Mouse (Mus musculus) heart, adult 2 months (tissue): ENCODE measurements at regions not wholly inside any gene's neighbourhood (a gene's known extent, or its start where the extent isn't known, plus 50 kb on each side); places are given as distances from the start of the nearest gene placed in this dataset.

Experiments
- DNase-seq, 2 experiments: peaks; one replicate each; pipeline ENCODE4 v3.0.0; 2021
- H3K27ac ChIP-seq: fragments of 200-600 bp; 2 replicates; pipeline ENCODE4 v1.8.1; 2022
- H3K27me3 ChIP-seq: fragments of 200-500 bp; 2 replicates; pipeline ENCODE4 v1.6.1; 2012; ENCODE audit warnings: mild to moderate bottlenecking, low read length, inconsistent platforms, mixed read lengths; ENCODE audit not compliant: control insufficient read depth, insufficient read depth
- H3K36me3 ChIP-seq: fragments of 200-500 bp; 2 replicates; pipeline ENCODE4 v1.6.1; 2012; ENCODE audit warnings: low read length, inconsistent platforms; ENCODE audit not compliant: control insufficient read depth, insufficient read depth
- H3K4me1 ChIP-seq: fragments of 200-500 bp; 2 replicates; pipeline ENCODE4 v1.6.1; 2011; ENCODE audit warnings: low read length; ENCODE audit not compliant: control insufficient read depth, insufficient read depth
- H3K4me3 ChIP-seq: fragments of 200-600 bp; 2 replicates; pipeline ENCODE4 v1.8.1; 2022
- H3K79me2 ChIP-seq: fragments of 200-500 bp; replicated peaks from 2 replicates; pipeline ENCODE4 v1.6.1; 2012; ENCODE audit warnings: mild to moderate bottlenecking, inconsistent platforms, low read length, moderate library complexity, mixed read lengths; ENCODE audit not compliant: control insufficient read depth, insufficient read depth
- H3K9ac ChIP-seq: fragments of 200-500 bp; 2 replicates; pipeline ENCODE4 v1.6.1; 2012; ENCODE audit warnings: low read depth, mild to moderate bottlenecking, control low read depth, inconsistent platforms, low read length, mixed read lengths
- CTCF ChIP-seq: fragments of 200-600 bp; IDR thresholded peaks from 2 replicates; pipeline ENCODE4 v1.8.1; 2022; ENCODE audit warnings: antibody characterized with exemption, mild to moderate bottlenecking, moderate library complexity
- EP300 ChIP-seq: fragments of 200-500 bp; IDR thresholded peaks from 2 replicates; pipeline ENCODE4 v1.6.1; 2011; ENCODE audit warnings: low read depth, low read length, control low read depth; ENCODE audit not compliant: insufficient read depth
- POLR2A ChIP-seq: fragments of 200-500 bp; IDR thresholded peaks from 2 replicates; pipeline ENCODE4 v1.6.1; 2011; ENCODE audit warnings: mild to moderate bottlenecking, low read depth, low read length, control low read depth; ENCODE audit not compliant: insufficient read depth
- WGBS: fragments of 180-500 bp; shearing (Covaris S2); methylation state at CpG from one replicate; pipeline ENCODE4 v1.1.7; 2018; 5-methylcytosine and 5-hydroxymethylcytosine counted together
- intact Hi-C: fragments of 180-260 bp; cut with DNase I; formaldehyde crosslinking; loops from one replicate; pipeline ENCODE4 v1.15.1; 2025

DNA sequence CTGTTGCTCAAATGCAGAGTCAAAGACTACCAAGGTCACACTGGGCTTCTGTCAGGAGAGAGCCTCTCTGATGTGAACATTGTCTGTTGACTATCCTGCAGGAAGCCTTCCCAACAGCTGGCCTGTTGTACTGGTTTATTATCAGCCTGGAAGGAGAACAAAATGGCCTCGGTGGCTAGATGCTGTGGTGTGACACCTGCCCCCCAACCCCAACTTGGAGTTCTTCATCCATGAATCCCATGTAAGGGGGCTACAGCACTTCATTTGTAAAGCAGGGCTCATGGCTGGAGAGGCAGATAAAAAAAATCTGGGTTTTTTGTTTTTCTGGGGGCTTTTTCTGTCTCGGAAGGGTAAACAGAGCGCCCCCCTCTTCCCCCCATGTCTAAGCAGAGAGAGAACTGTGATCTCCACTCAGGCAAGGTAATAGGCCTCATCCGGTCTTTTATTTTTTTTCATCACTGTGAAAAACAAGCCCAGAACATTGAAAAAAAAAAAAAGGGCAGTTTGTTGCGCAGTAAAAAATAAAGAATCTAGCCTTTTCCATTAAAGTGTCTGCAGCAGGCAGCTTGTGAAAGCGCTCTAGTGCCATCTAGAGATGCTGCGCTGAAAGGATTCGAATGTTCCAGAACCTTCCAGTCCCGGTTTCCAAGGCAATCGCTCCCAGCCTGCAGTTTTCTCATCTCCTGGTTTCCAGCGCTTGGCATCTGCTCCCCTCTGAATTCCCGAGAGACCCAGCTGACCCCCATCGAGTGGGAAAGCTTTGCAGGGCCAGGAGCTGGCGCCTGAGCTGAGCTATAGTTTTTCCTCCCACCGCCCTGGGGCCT is 97.8 kb downstream of the Edn3 start:
- WGBS = 22% methylated on average over 15 of the region's 15 CpGs
- intact Hi-C loops = loop anchor here (1.0 to 10.0 kb wide), 3 partner anchors 44 to 546 kb away; partner anchors contain the start of gene Atp5e
- H3K27me3 ChIP-seq = no peaks in the 10 kb centered on the region

GRCm38 (mm10) chr2:174858835-174859215 is 98.4 kb downstream of the Edn3 start:
- Histone ChIP-seq H3K4me1 (peaks cover 4% of the 10 kb centered on the region), H3K79me2 (no peaks in the 10 kb centered on the region), H3K36me3 (no peaks in the 10 kb centered on the region), H3K27me3 (no peaks in the 10 kb centered on the region), H3K9ac (peak overlapping the region; percentile 13), H3K4me3 (no peak overlapping the region), H3K27ac (peak overlapping the region; percentile 79)
- DNase-seq = no peak
- intact Hi-C loops = loop anchor here (1.0 to 10.0 kb wide), 3 partner anchors 43 to 547 kb away; partner anchors contain the start of gene Atp5e
- WGBS = 66% methylated on average over 2 of the region's 2 CpGs
- no peak for TF ChIP-seq POLR2A
- no peak for TF ChIP-seq EP300
- TF ChIP-seq CTCF = no peak

More for the DNA sequence above, 97.8 kb downstream of the Edn3 start:
- Histone ChIP-seq H3K36me3 (no peaks in the 10 kb centered on the region), H3K79me2 (no peaks in the 10 kb centered on the region), H3K9ac (peak overlapping the region; percentile 13), H3K4me1 (peaks cover 4% of the 10 kb centered on the region), H3K4me3 (no peak overlapping the region), H3K27ac (peak overlapping the region; percentile 79)
- DNase-seq = peak; percentile 83 to 87
- peak; percentile 83 for TF ChIP-seq CTCF
- peak; percentile 93 for TF ChIP-seq EP300
- no peak for TF ChIP-seq POLR2A

GRCm38 (mm10) chr2:174859533-174859932 is 99.1 kb downstream of the Edn3 start:
- no peaks in the 10 kb centered on the region for H3K36me3 ChIP-seq
- no peak overlapping the region; the same call in 1 of the 2 replicates for H3K27ac ChIP-seq
- peak; percentile 79 for TF ChIP-seq CTCF
- TF ChIP-seq EP300 = no peak
- no peak for TF ChIP-seq POLR2A
- 47% methylated on average over 7 of the region's 7 CpGs for WGBS
- H3K9ac ChIP-seq = no peak overlapping the region
- H3K4me1 ChIP-seq = peaks cover 4% of the 10 kb centered on the region
- intact Hi-C loops = loop anchor here (5.0 to 10.0 kb wide), 2 partner anchors 43 to 395 kb away; partner anchors contain the start of gene Atp5e
- no peaks in the 10 kb centered on the region for H3K79me2 ChIP-seq
- no peak overlapping the region for H3K4me3 ChIP-seq
- H3K27me3 ChIP-seq = no peaks in the 10 kb centered on the region
- peak; percentile 21 to 35 for DNase-seq

GRCm38 (mm10) chr2:174864657-174865056 is 104.2 kb downstream of the Edn3 start:
- no peaks in the 10 kb centered on the region for H3K79me2 ChIP-seq

GRCm38 (mm10) chr2:174866546-174866945 is 106.1 kb downstream of the Edn3 start:
- TF ChIP-seq CTCF (no peak), POLR2A (no peak), EP300 (no peak)
- H3K27me3 ChIP-seq = no peaks in the 10 kb centered on the region
- intact Hi-C loops = no loop called here
- H3K9ac ChIP-seq = no peak overlapping the region
- 62% methylated on average over 8 of the region's 8 CpGs for WGBS
- no peak for DNase-seq
- no peaks in the 10 kb centered on the region for H3K36me3 ChIP-seq
- no peaks in the 10 kb centered on the region for H3K4me1 ChIP-seq
- H3K4me3 ChIP-seq = no peak overlapping the region
- no peaks in the 10 kb centered on the region for H3K79me2 ChIP-seq
- no peak overlapping the region for H3K27ac ChIP-seq

More at GRCm38 (mm10) chr2:174864657-174865056, 104.2 kb downstream of the Edn3 start:
- Histone ChIP-seq H3K27me3 (no peaks in the 10 kb centered on the region), H3K4me3 (no peak overlapping the region), H3K27ac (no peak overlapping the region), H3K4me1 (no peaks in the 10 kb centered on the region), H3K36me3 (no peaks in the 10 kb centered on the region), H3K9ac (no peak overlapping the region)
- WGBS = 82% methylated on average over 3 of the region's 3 CpGs
- no peak for DNase-seq
- intact Hi-C loops = no loop called here
- TF ChIP-seq CTCF (no peak), EP300 (no peak), POLR2A (no peak)

DNA sequence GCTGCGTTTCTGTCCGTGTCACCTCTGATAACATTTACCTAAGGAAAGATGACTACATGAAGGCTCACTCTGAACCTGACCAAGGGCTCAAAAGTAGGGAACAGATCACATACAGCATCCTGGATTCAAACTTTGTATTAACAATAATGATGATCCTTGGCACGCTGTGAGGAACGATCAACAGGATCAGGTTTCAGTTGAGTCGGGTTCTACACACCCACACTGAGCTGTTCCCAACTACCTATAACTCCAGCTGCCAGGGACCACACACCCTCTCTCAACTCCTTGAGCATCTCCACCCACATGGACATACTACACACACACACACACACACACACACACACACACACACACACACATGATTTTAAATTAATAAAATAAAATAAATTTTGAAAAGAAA is 107.0 kb downstream of the Edn3 start:
- Histone ChIP-seq H3K79me2 (no peaks in the 10 kb centered on the region), H3K27me3 (no peaks in the 10 kb centered on the region), H3K27ac (no peak overlapping the region), H3K4me3 (no peak overlapping the region), H3K9ac (no peak overlapping the region), H3K36me3 (no peaks in the 10 kb centered on the region), H3K4me1 (no peaks in the 10 kb centered on the region)
- no peak for DNase-seq
- TF ChIP-seq CTCF (no peak), POLR2A (no peak), EP300 (no peak)
- intact Hi-C loops = no loop called here
- 66% methylated on average over 5 of the region's 5 CpGs for WGBS
